Mouse (Mus musculus) cortical plate, adult 2 months (tissue): ENCODE measurements around the gene Clcn7. TPM values are rescaled to one million over a fixed set of nuclear protein-coding genes. Genes with fewer than 3 reads are reported as not detected.
"Not testable (repeated sequence)": the region's sequence is repeated elsewhere in the genome, so short reads cannot be mapped to it uniquely, and the experiment has no call there.

Source experiments
- H3K27ac ChIP-seq: fragments of 200-500 bp; 2 replicates; pipeline ENCODE4 v1.5.1; 2012; ENCODE audit warnings: low read length, control low read depth, inconsistent platforms; ENCODE audit not compliant: insufficient read depth
- H3K4me1 ChIP-seq: fragments of 200-500 bp; 2 replicates; pipeline ENCODE4 v1.6.1; 2011; ENCODE audit warnings: low read length; ENCODE audit not compliant: control insufficient read depth, insufficient read depth
- H3K4me3 ChIP-seq: fragments of 200-500 bp; 2 replicates; pipeline ENCODE4 v1.5.1; 2011; ENCODE audit warnings: mild to moderate bottlenecking, low read length, control low read depth; ENCODE audit not compliant: insufficient read depth
- CTCF ChIP-seq: fragments of 200-500 bp; IDR thresholded peaks from 2 replicates; pipeline ENCODE4 v1.5.1; 2011; ENCODE audit warnings: mild to moderate bottlenecking, control low read depth, low read length; ENCODE audit not compliant: insufficient read depth; ENCODE audit errors: extremely low read depth
- POLR2A ChIP-seq: fragments of 200-500 bp; IDR thresholded peaks from 2 replicates; pipeline ENCODE4 v1.6.1; 2011; ENCODE audit warnings: mild to moderate bottlenecking, low read length, control low read depth; ENCODE audit not compliant: insufficient read depth; ENCODE audit errors: extremely low read depth
- polyA plus RNA-seq: library from polyadenylated mRNA; depleted of rRNA; stranded (reverse); fragments of >200 nt; gene quantifications from 2 replicates; pipeline ENCODE4 v1.2.3, GENCODE M21; 2012

The Clcn7 gene
- polyA plus RNA-seq, 1 experiment = 45.6 TPM

DNA sequence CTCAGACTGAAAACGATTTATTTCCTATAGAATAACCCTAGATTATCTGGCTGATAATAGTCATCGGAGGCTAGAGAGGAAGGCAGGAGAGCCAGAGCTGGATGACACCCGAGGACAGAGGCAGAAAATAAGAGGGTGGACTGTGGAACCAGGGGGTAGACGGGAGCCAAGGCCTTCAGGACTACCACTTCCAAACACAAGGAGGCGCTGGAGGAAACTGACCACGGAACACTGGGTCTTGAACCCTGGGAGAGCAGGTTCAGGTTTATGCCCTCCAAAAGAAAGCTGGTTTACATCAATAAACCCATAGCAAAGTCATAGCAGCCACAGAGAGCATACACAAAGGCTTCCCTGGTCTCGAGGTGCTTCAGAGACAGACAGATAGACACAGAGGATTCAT, 9.2 kb upstream of the Clcn7 start:
- Histone ChIP-seq H3K27ac (no peak overlapping the region), H3K4me3 (no peak overlapping the region), H3K4me1 (no peaks in the 10 kb centered on the region)
- TF ChIP-seq POLR2A = no peak
- TF ChIP-seq CTCF = no peak

DNA sequence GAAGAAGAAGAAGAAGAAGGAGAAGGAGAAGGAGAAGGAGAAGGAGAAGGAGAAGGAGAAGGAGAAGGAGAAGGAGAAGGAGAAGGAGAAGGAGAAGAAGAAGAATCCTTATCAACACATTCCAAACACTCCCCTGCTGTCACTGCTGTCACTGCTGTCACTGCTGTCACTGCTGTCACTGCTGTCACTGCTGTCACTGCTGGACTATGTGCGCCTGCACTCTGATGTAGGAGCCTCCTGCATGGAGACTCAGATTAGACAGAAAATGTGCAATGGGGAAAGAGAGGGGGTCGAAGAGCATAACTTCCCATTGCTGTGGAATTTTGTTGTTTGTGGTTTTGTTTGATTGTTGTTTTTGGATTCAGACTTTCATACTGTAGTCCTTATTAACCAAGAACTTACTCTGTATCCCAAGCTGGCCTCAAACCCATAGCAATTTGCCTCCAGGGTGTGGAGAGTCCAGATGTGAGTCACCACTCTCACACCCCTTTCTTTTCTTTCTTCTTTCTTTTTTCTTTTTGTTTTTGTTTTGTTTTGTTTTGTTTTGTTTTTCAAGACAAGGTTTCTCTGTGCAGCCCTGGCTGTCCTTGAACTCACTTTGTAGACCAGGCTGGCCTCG, 7.6 kb upstream of the Clcn7 start:
- not testable (repeated sequence) for H3K4me1 ChIP-seq, H3K27ac ChIP-seq, H3K4me3 ChIP-seq

DNA sequence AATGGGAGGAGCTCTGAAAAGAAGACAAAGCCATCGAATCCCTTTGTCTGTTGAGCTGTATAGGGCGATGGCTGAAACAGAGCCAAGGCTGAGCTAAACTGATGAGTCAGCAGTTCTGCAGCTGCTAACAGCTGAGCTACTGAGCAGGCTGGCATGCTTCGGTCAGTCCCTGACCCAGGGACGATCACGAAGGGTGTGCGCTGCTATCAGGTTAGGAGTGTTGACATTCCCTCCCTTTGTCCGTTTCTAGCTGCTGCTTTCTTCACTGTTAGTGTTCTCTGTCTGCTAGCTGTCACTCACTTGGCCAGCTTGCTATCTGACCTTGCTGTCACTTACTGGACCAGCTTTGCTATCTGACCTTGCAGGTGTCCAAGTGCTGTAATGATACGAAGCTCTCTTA, 6.1 kb upstream of the Clcn7 start:
- H3K4me1 ChIP-seq = no peaks in the 10 kb centered on the region
- no peak for TF ChIP-seq POLR2A
- TF ChIP-seq CTCF = no peak
- H3K27ac ChIP-seq = no peak overlapping the region
- no peak overlapping the region for H3K4me3 ChIP-seq

DNA sequence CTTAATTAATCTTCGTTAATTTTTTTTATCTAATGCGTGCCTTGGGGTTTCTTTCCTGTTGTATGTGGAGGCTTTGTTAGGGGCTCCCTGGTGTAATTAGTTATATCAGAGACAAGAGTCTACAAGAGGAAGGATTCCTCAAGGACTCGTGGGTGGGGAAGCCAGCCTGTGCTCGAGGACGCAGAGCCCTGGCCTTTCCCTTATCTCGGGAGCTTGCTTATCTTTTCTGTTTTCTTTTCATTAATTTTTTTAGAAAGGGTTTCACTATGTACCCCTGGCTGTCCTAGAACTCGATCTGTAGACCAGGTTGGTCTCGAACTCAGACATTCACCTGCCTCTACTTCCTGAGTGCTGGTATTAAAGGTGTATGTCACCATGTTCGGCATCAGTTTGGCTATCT, 5.5 kb upstream of the Clcn7 start:
- no peaks in the 10 kb centered on the region for H3K4me1 ChIP-seq
- no peak overlapping the region for H3K27ac ChIP-seq
- no peak for TF ChIP-seq POLR2A
- no peak overlapping the region for H3K4me3 ChIP-seq

DNA sequence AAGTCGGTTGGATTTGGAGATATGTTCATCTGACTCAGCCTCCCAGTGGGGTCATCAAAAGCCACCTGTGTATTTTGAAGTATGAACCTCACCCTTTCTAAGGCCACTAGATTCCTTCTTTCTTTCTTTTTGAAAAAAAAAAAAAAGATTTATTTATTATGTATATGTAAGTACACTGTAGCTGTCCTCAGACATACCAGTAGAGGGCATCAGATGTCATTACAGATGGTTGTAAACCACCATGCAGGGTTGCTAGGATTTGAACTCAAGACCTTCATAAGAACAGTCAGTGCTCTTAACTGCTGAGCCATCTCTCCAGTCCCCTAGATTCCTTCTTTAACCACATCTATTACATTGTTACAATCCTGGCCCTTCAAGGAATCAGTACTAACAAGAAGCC, 3.1 kb upstream of the Clcn7 start:
- Histone ChIP-seq H3K27ac (no peak overlapping the region), H3K4me1 (peaks cover 4% of the 10 kb centered on the region), H3K4me3 (no peak overlapping the region)
- TF ChIP-seq POLR2A = no peak
- TF ChIP-seq CTCF = no peak

DNA sequence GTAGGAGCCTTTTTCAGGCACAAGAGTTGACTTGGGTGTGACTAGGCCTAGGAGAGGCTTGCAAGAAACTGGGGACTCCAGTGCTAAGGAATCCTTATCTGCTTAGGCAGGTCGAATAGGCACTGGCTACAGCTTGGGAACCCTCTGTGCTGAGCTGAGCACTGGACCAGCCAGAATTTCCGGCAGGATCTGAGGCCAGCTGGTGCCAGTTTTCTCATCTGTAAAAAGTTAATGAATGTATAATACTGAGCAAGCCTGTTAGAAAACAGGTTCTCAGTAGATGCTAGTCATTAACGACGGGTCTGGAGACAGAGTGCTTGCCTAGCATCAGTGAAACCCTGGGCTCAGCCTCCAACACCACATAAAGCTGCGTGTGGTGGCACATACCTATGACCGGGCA, 2.4 kb downstream of the Clcn7 start:
- no peak for TF ChIP-seq CTCF
- H3K4me1 ChIP-seq = peaks cover 4% of the 10 kb centered on the region

DNA sequence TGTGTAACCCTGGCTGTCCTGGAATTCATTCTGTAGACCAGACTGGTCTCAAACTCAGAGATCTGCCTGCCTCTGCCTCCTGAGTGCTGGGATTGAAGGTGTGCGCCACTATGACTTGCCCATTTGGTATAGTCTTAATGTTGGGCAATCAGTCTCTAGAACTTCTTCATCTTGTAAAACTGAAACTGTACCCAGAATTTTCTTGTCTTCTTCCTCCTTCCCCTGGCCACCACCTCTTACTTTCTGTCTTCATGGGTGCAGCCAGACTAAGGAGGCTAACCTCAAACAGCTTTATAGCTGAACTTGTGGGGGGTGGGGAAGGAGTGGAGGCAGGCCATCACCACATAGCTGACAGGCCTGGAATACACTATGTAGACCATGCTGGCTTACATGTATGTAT, 5.6 kb downstream of the Clcn7 start:
- H3K4me1 ChIP-seq = peaks cover 4% of the 10 kb centered on the region
- no peak for TF ChIP-seq POLR2A
- TF ChIP-seq CTCF = no peak
- H3K4me3 ChIP-seq = no peak overlapping the region
- H3K27ac ChIP-seq = no peak overlapping the region

More for the DNA sequence above, 2.4 kb downstream of the Clcn7 start:
- no peak overlapping the region for H3K27ac ChIP-seq
- H3K4me3 ChIP-seq = no peak overlapping the region

DNA sequence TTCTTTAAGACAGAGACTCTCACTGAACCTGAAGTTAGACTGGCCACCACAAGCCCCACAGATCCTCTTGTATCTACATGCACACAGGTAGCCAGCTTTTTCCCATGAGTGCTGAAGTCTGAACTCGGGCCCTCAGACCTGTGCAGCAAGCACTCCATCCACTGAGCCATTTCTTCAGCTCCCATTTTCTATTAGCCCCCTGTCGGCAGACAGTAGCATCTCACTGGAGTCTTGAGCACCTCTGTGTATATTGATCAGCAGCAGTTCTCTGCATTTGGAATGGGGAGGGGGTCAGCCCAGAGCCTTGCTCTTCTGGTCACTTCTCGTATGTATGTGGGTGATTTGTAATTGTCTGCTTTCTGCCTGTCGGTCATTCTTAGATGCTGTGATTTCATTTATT, 6.8 kb downstream of the Clcn7 start:
- H3K27ac ChIP-seq = no peak overlapping the region
- H3K4me3 ChIP-seq = no peak overlapping the region
- H3K4me1 ChIP-seq = no peaks in the 10 kb centered on the region
- TF ChIP-seq CTCF (peak; percentile 26; the same call in 1 of the 2 replicates), POLR2A (no peak)

DNA sequence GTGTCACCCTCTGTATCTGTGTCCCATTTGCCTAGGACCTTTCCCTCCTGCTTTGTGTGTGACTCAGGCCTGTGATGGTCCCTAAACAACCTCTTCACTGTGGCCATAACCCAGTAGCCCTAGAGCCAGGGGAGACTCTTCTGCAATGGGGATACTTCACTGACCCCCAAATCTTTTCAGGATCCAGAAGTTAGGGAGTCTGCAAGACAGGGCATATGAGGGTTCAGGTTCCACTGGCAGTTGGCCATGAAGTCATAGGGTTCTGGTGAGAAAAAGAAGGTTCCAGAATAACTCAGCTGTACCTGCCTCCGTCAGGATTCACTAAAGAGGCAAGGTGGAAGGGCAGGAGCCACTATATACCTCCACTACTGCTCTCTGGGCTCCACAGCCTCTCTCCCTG, 29.0 kb downstream of the Clcn7 start, which contains the start of gene Ccdc154:
Gene Ccdc154 (plus strand): TSS at position 301 of the 400 bp plus-strand sequence.
- Histone ChIP-seq H3K27ac (no peak within 1 kb of the TSS), H3K4me1 (no peaks in the 10 kb centered on the region), H3K4me3 (no peak within 1 kb of the TSS)
- TF ChIP-seq POLR2A (no peak), CTCF (no peak)

DNA sequence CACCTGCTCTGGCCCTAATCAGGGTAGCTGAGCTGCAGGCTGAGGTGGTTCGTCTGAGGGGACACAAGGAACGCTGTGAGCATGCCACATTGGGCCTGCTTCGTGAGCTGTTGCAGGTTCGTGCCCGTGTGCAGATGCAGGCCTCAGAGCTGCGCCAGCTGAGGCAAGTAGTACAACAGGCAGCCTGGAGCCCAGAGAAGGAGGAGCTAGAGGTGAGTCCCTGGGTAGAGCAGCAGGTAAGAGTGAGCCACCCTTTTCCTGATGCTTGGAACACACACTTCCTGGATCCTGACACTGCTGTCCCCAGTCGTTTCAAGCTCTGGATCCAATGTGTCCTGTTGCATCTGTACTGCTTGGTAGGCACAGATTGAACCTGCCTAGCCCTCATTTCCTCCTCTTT, 30.2 kb downstream of the Clcn7 start:
- H3K4me3 ChIP-seq = no peak overlapping the region
- no peaks in the 10 kb centered on the region for H3K4me1 ChIP-seq
- H3K27ac ChIP-seq = no peak overlapping the region
- no peak for TF ChIP-seq POLR2A
- TF ChIP-seq CTCF = no peak

DNA sequence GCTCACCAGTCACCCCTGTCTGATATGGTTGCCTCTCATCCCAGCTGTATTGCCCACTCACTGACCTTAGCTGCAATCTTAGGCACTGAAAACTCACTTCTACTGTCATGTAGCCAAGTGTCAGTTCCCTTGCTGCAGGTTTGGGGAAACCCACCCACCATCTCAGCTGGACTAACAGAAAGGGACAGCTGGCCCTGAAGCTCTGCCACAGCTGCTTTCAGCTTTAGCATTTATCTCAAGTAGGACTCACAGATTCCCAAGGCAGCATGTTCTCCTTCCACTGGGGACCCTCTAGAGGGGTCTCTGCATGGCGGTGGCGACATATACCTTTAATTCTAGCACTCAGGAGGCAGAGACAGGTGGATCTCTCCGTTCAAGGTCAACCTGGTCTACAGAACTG, 31.6 kb downstream of the Clcn7 start:
- Histone ChIP-seq H3K4me1 (no peaks in the 10 kb centered on the region), H3K27ac (no peak overlapping the region), H3K4me3 (no peak overlapping the region)
- TF ChIP-seq CTCF (no peak), POLR2A (no peak)
